Mouse (Mus musculus) stomach, embryonic 15.5 days (tissue): ENCODE data around the gene Tdrd12. TPM values are rescaled to one million over a fixed set of nuclear protein-coding genes. Genes with fewer than 3 reads are reported as not detected.

ENCODE experiments used
- ATAC-seq: fragments of 200-750 bp; cut with Nextera tagmentation; 2 replicates; pipeline ENCODE4 v1.8.0; 2017; ENCODE audit warnings: low read depth, moderate number of reproducible peaks, moderate TSS enrichment; ENCODE audit not compliant: insufficient read depth, low FRiP score
- H3K27ac ChIP-seq: fragments of 300-500 bp; sonication (generic); 2 replicates; pipeline ENCODE4 v1.5.1; 2015; ENCODE audit warnings: mild to moderate bottlenecking, inconsistent platforms
- H3K27me3 ChIP-seq: fragments of 300-500 bp; sonication (generic); replicated peaks from 2 replicates; pipeline ENCODE4 v1.6.1; 2015; ENCODE audit warnings: inconsistent platforms
- H3K36me3 ChIP-seq: fragments of 300-500 bp; sonication (generic); 2 replicates; pipeline ENCODE4 v1.6.1; 2015; ENCODE audit warnings: inconsistent platforms
- H3K4me1 ChIP-seq: fragments of 300-500 bp; sonication (generic); 2 replicates; pipeline ENCODE4 v1.6.1; 2015; ENCODE audit warnings: inconsistent platforms
- H3K4me2 ChIP-seq: fragments of 300-500 bp; sonication (generic); 2 replicates; pipeline ENCODE4 v1.6.1; 2015; ENCODE audit warnings: mild to moderate bottlenecking, inconsistent platforms
- H3K4me3 ChIP-seq: fragments of 300-500 bp; sonication (generic); replicated peaks from 2 replicates; pipeline ENCODE4 v1.5.1; 2015; ENCODE audit warnings: inconsistent platforms
- H3K9ac ChIP-seq: fragments of 300-500 bp; sonication (generic); 2 replicates; pipeline ENCODE4 v1.6.1; 2015; ENCODE audit warnings: inconsistent platforms
- H3K9me3 ChIP-seq: fragments of 300-500 bp; sonication (generic); 2 replicates; pipeline ENCODE4 v1.6.1; 2016; ENCODE audit warnings: inconsistent platforms
- WGBS: fragments of 180-500 bp; shearing (Covaris S2); methylation state at CpG from one replicate; pipeline ENCODE4 v1.1.7; 2015; 5-methylcytosine and 5-hydroxymethylcytosine counted together
- polyA plus RNA-seq: library from polyadenylated mRNA; unstranded; fragments of >200 nt; fragmentation: Nextera tagmentation; extraction: Ambion mirVana; gene quantifications from 2 replicates; pipeline ENCODE4 v1.2.1, GENCODE M21; 2015

The Tdrd12 gene
- polyA plus RNA-seq, 1 experiment from 2014 or later: 0.44 TPM

DNA sequence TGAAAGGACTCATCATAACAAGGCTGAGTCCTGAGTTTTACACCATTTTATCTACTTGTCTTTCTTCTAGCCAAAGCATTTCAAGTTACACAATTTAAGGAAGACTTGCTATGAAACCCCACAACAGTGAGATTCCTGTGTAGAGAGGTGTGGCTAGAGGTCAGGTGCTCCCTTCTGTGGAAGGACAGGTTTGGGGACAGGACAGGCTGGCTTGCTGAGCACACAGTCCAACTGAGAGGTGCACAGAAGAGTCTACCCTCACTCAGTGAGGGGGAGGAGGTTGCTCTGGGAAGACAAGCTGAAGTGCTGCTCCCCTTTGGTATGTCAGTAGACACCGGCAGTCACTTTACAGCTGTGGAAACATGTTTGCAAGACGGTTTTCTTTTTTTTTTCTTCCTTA is 61.1 kb downstream of the Tdrd12 start:
- Histone ChIP-seq H3K27ac (no peak overlapping the region), H3K36me3 (no peaks in the 10 kb centered on the region), H3K4me2 (no peak overlapping the region), H3K9me3 (no peaks in the 10 kb centered on the region), H3K4me1 (no peaks in the 10 kb centered on the region), H3K4me3 (no peak overlapping the region), H3K9ac (no peak overlapping the region), H3K27me3 (no peaks in the 10 kb centered on the region)
- 72% methylated on average over 2 of the region's 2 CpGs for WGBS
- ATAC-seq: no peak

GRCm38 (mm10) chr7:35470794-35471193 is 66.8 kb downstream of the Tdrd12 start:
- Histone ChIP-seq H3K27ac (no peak overlapping the region), H3K9ac (no peak overlapping the region), H3K4me3 (no peak overlapping the region), H3K27me3 (no peaks in the 10 kb centered on the region), H3K9me3 (no peaks in the 10 kb centered on the region), H3K4me1 (no peaks in the 10 kb centered on the region), H3K4me2 (no peak overlapping the region), H3K36me3 (no peaks in the 10 kb centered on the region)
- ATAC-seq: no peak
- 51% methylated on average over 4 of the region's 4 CpGs for WGBS

GRCm38 (mm10) chr7:35467856-35468255 is 69.7 kb downstream of the Tdrd12 start:
- Histone ChIP-seq H3K9me3 (no peaks in the 10 kb centered on the region), H3K4me3 (no peak overlapping the region), H3K36me3 (no peaks in the 10 kb centered on the region), H3K4me1 (no peaks in the 10 kb centered on the region), H3K27ac (no peak overlapping the region), H3K9ac (no peak overlapping the region), H3K27me3 (no peaks in the 10 kb centered on the region), H3K4me2 (no peak overlapping the region)
- WGBS: 61% methylated on average over 2 of the region's 2 CpGs
- no peak for ATAC-seq

DNA sequence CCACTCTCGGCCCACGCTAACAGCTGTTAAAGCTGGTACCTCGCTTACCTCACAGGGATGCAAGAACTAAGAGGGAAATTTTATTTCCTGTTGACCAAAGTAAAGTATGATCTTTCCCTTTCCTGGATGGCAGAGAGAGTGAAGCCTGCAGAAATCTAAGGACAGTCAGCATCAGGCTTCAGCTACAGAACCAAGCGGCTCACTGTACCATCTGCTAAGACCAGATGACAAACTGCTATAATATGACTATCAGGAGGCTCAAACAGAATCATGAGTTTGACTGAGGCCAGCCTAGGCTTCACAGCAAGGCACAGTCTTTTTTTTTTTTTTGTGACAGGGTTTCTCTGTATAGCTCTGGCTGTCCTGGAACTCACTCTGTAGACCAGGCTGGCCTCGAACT is 72.5 kb downstream of the Tdrd12 start:
- Histone ChIP-seq H3K27me3 (no peaks in the 10 kb centered on the region), H3K4me1 (no peaks in the 10 kb centered on the region), H3K9me3 (no peaks in the 10 kb centered on the region), H3K36me3 (no peaks in the 10 kb centered on the region), H3K27ac (no peak overlapping the region), H3K4me3 (no peak overlapping the region), H3K4me2 (no peak overlapping the region), H3K9ac (no peak overlapping the region)
- no peak for ATAC-seq
- WGBS: 93% methylated on average over 5 of the region's 5 CpGs

DNA sequence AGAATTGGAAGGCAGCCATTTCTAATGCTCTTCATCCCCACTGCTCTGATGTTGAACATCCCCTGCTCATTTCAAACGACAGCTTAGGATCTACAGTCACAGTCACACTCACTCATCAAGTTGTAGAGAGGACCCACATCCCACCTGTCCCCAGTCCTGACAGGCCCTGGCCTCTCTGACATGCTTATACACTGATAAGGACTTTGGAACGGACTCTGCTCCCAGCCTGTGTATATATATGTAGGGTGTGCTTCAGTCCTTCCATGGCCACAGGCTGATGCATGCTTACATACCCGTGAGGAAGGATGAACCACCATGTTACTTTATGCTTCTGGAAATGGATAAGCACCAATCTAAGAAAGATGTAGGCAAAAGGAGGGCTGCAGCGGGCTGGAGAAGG is 76.6 kb downstream of the Tdrd12 start:
- no peak overlapping the region for H3K27ac ChIP-seq
- no peaks in the 10 kb centered on the region for H3K9me3 ChIP-seq
- H3K4me2 ChIP-seq: no peak overlapping the region
- no peak overlapping the region for H3K9ac ChIP-seq
- ATAC-seq: no peak
- no peaks in the 10 kb centered on the region for H3K27me3 ChIP-seq
- H3K4me3 ChIP-seq: no peak overlapping the region
- no peaks in the 10 kb centered on the region for H3K4me1 ChIP-seq
- 76% methylated on average over 4 of the region's 4 CpGs for WGBS
- H3K36me3 ChIP-seq: no peaks in the 10 kb centered on the region

DNA sequence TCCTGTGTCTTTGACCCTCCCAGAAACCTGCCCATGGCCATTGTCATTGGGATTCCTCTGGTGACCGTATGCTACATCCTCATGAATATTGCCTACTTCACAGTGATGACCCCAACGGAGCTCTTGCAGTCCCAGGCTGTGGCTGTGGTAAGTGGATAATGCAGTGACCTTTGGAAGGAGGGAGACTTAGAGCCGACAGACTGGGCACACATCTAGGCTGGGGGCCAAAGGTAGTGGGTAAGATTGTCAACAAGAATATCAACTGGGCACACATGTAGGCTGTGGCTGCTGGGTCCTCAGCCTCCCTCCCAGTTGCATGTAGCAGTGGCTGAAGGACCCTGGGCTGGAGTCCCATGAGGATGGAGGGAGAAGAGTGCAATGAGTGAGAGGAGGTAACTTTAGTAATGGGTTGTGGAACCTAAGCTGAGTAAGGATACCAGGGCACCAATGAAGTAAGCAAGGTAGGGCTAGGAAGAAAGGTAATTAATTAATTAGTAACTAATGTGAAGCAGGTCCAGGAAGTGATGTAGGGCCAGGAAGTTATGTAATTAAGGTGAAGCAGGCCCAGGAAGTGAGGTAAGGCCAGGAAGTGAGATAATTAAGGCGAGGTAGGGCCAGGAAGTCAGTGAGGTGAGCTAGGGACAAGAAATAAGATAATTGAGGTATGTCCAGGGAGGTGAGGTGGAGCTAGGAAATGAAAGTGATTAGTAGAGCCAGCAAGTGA is 81.3 kb downstream of the Tdrd12 start:
- no peak overlapping the region for H3K4me2 ChIP-seq
- H3K9ac ChIP-seq: no peak overlapping the region
- H3K9me3 ChIP-seq: no peaks in the 10 kb centered on the region
- H3K36me3 ChIP-seq: no peaks in the 10 kb centered on the region
- 82% methylated on average over 4 of the region's 4 CpGs for WGBS
- no peak overlapping the region for H3K27ac ChIP-seq
- H3K4me1 ChIP-seq: no peaks in the 10 kb centered on the region
- no peak for ATAC-seq
- no peak overlapping the region for H3K4me3 ChIP-seq
- no peaks in the 10 kb centered on the region for H3K27me3 ChIP-seq

- H3K4me2 ChIP-seq: no peak overlapping the region
- whole genome bisulfite sequencing: 53% methylated on average over 7 of the region's 7 CpGs
- H3K9ac ChIP-seq: no peak overlapping the region
- H3K36me3 ChIP-seq: no peaks in the 10 kb centered on the region
- no peak; the same call in 1 of the 2 replicates for ATAC-seq
- H3K4me1 ChIP-seq: 0 out of 2 replicates have a peak, but pooled peaks cover 6% of the 10 kb centered on the region
- H3K4me3 ChIP-seq: no peak overlapping the region
- no peaks in the 10 kb centered on the region for H3K27me3 ChIP-seq
- no peaks in the 10 kb centered on the region for H3K9me3 ChIP-seq
- no peak overlapping the region for H3K27ac ChIP-seq
These were observed 88.7 kb downstream of the Tdrd12 start for GRCm38 (mm10) chr7:35448867-35449266.

DNA sequence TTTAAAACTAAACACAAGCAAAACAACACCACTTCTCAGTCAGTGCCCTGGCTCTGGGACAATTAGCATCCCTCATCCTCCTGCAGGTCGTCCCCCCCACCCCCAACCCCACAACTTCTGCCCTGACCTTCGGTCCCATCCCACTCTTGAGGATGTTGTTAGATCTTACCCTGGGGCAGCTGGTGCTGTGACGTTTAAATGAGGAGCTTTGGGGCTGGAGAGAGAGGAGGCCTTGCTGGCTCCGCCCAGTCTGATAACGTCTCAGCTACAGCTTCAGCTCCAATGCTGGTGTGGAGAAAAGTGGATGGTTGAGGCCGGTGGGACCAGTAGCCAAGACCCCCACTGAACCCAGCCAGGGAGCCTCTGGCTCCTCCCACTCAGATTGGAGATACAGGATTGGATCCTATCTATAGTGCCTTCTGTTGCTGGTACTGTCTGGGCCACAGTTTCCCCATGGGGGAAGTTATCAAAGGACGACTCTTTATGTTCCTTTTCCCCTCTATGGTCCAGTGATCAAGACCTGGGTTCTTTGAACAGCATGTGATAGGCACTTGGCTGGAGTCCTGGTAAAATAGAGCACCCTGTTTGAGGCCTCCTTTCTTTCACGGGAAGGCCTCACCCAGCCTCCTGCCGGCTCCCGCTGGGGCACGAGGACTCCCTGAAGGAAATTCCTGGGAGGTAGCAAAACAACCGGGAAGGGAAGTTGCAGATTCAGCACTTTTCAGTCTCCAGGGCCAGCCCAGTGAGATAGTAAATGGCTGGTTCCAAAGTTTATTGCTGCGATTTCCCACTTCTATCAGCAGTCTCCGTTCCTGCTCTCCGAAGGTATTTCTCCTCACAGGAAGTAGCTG is 89.3 kb downstream of the Tdrd12 start, which contains the start of gene Slc7a9:
Slc7a9 (plus strand) TSS at position 801 of the 851 bp plus-strand sequence.
- ATAC-seq: peak; percentile 63
- Histone ChIP-seq H3K27ac (peak within 1 kb of the TSS; percentile 32; the same call in 1 of the 2 replicates), H3K27me3 (no peaks in the 10 kb centered on the region), H3K9me3 (no peaks in the 10 kb centered on the region), H3K9ac (no peak within 1 kb of the TSS), H3K4me1 (0 out of 2 replicates have a peak, but pooled peaks cover 6% of the 10 kb centered on the region), H3K4me2 (no peak within 1 kb of the TSS), H3K4me3 (no peak within 1 kb of the TSS), H3K36me3 (no peaks in the 10 kb centered on the region)
- 22% methylated on average over 15 of the region's 15 CpGs for WGBS

DNA sequence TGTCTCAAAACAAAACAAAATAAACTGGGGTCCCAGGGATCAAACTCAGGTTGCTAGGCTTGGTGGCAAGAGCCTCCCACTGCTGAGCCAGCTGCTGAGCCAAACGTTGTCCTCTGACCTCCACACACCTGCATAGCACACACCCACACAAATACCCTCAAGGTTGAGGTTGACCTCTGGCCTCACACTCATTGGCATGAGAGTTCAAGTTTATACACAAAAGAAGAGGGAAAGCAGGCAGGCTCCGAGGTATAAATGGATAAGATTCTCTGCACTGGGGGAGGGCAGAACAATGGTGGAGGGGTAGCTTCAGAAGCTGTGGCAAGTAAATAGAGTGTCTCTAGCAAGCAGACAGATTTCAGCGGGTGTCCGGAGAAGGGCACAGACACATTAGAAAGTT is 90.0 kb downstream of the Tdrd12 start:
- Histone ChIP-seq H3K36me3 (no peaks in the 10 kb centered on the region), H3K4me3 (no peak overlapping the region), H3K9me3 (no peaks in the 10 kb centered on the region), H3K4me1 (0 out of 2 replicates have a peak, but pooled peaks cover 6% of the 10 kb centered on the region), H3K4me2 (no peak overlapping the region), H3K27me3 (no peaks in the 10 kb centered on the region), H3K9ac (no peak overlapping the region), H3K27ac (no peak overlapping the region)
- WGBS: 30% methylated on average over 4 of the region's 4 CpGs
- ATAC-seq: no peak

DNA sequence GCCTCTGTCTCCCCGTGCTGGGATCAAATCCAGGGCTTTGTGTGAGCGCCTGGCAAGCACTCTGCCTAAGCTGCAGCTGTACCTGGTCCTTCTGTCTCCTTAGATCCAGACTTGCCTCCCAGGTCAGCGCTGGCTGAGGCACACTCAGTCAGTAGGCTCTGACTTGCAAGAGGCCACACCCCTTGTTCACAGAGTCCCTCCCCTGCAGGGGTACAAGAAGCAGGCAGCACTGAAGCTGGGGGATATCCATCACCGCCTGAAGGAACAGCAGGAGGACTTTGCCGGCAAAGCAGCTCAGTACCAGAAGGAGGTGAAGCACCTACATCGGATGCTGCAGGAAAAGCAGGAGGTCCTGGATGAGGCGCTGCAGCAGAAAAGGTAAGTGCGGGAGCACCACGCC is 102.3 kb downstream of the Tdrd12 start:
- Histone ChIP-seq H3K4me3 (no peak overlapping the region), H3K27ac (no peak overlapping the region), H3K9me3 (no peaks in the 10 kb centered on the region), H3K9ac (no peak overlapping the region), H3K36me3 (peaks cover 40% of the 10 kb centered on the region), H3K4me1 (no peaks in the 10 kb centered on the region), H3K4me2 (no peak overlapping the region), H3K27me3 (no peaks in the 10 kb centered on the region)
- no peak for ATAC-seq
- 76% methylated on average over 9 of the region's 9 CpGs for WGBS

DNA sequence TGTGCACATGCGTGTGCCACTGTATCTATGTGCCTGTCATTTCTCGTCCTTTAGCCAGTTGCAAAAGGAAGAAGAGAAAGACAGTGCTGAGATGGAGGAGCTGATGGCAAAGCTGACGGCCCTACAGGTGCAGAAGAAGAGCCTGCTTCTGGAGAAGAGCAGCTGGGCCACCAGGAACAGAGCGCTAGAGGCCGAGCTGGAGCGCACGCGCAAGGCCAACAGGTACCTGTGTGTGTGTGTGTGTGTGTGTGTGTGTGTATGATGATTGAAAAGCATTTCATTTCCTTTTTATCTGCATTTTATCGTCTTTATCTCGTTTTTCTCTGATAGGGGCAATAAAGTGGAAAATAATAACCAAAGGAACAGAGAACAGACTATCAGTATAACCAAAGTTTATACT is 109.4 kb downstream of the Tdrd12 start:
- no peaks in the 10 kb centered on the region for H3K9me3 ChIP-seq
- no peak for ATAC-seq
- H3K36me3 ChIP-seq: peaks cover 52% of the 10 kb centered on the region
- H3K27ac ChIP-seq: no peak overlapping the region
- H3K27me3 ChIP-seq: no peaks in the 10 kb centered on the region
- H3K9ac ChIP-seq: no peak overlapping the region
- no peak overlapping the region for H3K4me2 ChIP-seq
- H3K4me3 ChIP-seq: no peak overlapping the region
- no peaks in the 10 kb centered on the region for H3K4me1 ChIP-seq
- 86% methylated on average over 10 of the region's 10 CpGs for WGBS

DNA sequence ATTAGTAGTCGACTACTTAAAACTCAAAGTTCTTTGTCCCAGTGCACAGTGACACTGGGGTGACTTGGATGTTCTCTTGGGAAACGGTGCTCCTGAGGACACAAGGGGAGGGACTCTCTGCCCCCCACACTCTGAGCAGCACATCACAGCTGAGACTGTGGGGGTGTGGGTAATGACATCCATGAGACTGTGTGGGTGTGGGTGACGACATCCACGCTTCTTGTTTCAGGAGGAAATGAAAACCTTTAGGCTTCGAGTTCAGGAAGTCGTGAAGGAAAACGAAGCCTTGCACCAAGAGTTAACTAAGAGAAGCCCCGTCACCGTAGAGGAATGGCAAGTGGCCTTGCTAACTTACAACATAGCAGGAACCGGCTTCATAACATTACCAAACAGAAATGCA is 114.5 kb downstream of the Tdrd12 start:
- Histone ChIP-seq H3K27me3 (no peaks in the 10 kb centered on the region), H3K9me3 (no peaks in the 10 kb centered on the region), H3K27ac (no peak overlapping the region), H3K36me3 (peaks cover 37% of the 10 kb centered on the region), H3K4me2 (no peak overlapping the region), H3K4me1 (no peaks in the 10 kb centered on the region), H3K4me3 (no peak overlapping the region), H3K9ac (no peak overlapping the region)
- ATAC-seq: no peak
- 89% methylated on average over 10 of the region's 10 CpGs for WGBS
